10 mouse cellular contexts compared by ENCODE assay signal in the genomic region with DNA sequence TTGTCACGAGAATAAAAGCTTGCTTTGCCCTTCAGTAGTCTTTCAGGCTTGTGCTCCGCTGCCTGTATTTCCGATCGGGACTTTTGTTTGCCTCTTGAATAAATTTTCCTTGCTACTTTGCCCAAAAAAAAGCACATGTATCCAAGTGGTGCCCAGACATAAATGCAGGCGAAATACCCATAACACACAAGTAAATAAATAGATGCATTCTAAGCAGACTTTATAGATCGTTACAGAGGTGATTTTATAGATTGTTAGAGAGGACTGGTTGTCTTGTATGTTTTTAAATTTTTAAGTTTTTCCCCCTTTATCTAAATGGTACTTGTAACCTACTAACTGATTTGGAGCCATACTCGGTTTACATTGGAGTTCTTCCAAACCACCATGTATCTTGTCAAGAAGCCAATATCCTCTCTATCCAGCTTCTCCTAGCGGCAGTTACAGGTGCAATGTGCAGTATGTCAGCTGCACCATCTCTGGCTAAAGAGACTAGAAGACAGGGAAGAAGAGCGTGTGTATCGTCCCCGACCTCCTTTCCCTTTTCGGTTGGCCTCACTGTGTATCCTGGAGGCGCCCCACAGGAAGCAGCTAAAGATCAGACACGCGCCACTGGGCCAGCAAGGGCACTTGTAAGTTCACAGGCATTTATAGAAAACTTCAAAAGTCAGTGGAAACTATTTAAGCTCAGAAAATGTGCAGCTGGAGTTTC. TPM values are rescaled to one million over a fixed set of nuclear protein-coding genes. Genes with fewer than 3 reads are reported as not detected.
DNase-seq lines count a peak whose midpoint lies in the region; ATAC-seq and TF ChIP-seq lines count a peak whose summit lies in the region.
"Had no signal": no experiment of that assay in that cellular context is flagged by ENCODE, and none has a peak within 500 bp of the region (broad histone marks: within the 10 kb centered on the region; RNA-seq: fewer than 3 reads in every experiment).

No protein-coding gene starts in this region.

- H3K27me3 ChIP-seq in limb, embryonic 14.5 days (ENCODE audit: control insufficient read depth, insufficient read depth, low read length): no peaks in the 10 kb centered on the region
- no peaks in the 10 kb centered on the region for H3K27me3 ChIP-seq in stomach, postnatal 0 days (ENCODE audit: control insufficient read depth, insufficient read depth, low read length)

- H3K4me3 ChIP-seq in limb, embryonic 14.5 days (replicated peaks; ENCODE audit: low read length): no peak overlapping the region
- no peak overlapping the region for H3K4me3 ChIP-seq in stomach, postnatal 0 days (ENCODE audit: low read depth, low read length)

- TF ChIP-seq CTCF in stomach, postnatal 0 days (IDR thresholded peaks at IDR 0.05; ENCODE audit: low read depth): peak; percentile 23; the same call in 1 of the 2 replicates

- no peak overlapping the region for H3K27ac ChIP-seq in limb, embryonic 14.5 days (replicated peaks; ENCODE audit: low read depth, low read length)
- H3K27ac ChIP-seq in stomach, postnatal 0 days (replicated peaks): no peak overlapping the region
- H3K27ac ChIP-seq: macrophage had no signal

- no peak overlapping the region for H3K9ac ChIP-seq in limb, embryonic 14.5 days (ENCODE audit: low read depth, low read length, severe bottlenecking)
- H3K9ac ChIP-seq in stomach, postnatal 0 days (ENCODE audit: low read length): peak overlapping the region; percentile 23; the same call in 1 of the 2 replicates

- TF ChIP-seq POLR2A in limb, embryonic 14.5 days (IDR thresholded peaks at IDR 0.05; ENCODE audit: borderline replicate concordance, extremely low read depth, insufficient read depth, insufficient read length): no peak

- H3K36me3 ChIP-seq in limb, embryonic 14.5 days (ENCODE audit: control insufficient read depth, insufficient read depth, low read length): no peaks in the 10 kb centered on the region; the same call in 1 of the 2 replicates
- H3K36me3 ChIP-seq in stomach, postnatal 0 days (ENCODE audit: control insufficient read depth, insufficient read depth, low read length): no peaks in the 10 kb centered on the region

- H3K9me3 ChIP-seq in limb, embryonic 14.5 days (ENCODE audit: control insufficient read depth, low read length): no peaks in the 10 kb centered on the region
- no peaks in the 10 kb centered on the region for H3K9me3 ChIP-seq in stomach, postnatal 0 days (ENCODE audit: control insufficient read depth, low read length)

- peak overlapping the region; percentile 16; the same call in 1 of the 2 replicates for H3K4me2 ChIP-seq in limb, embryonic 14.5 days (replicated peaks; ENCODE audit: low read depth, low read length, severe bottlenecking)
- H3K4me2 ChIP-seq in stomach, postnatal 0 days (replicated peaks; ENCODE audit: low read depth): peak overlapping the region; percentile 35

- WGBS in limb, embryonic 14.5 days: 33% methylated on average over 15 of the region's 15 CpGs
- WGBS in stomach, postnatal 0 days: 51% methylated on average over 15 of the region's 15 CpGs

- TF ChIP-seq EP300 in stomach, postnatal 0 days (optimal IDR thresholded peaks at IDR 0.05): no peak

- ATAC-seq in erythroid progenitor cell, adult 5-6 weeks (replicated peaks; ENCODE audit: low FRiP score, poor library complexity, severe bottlenecking): peak; percentile 55; the same call in 1 of the 2 replicates
- ATAC-seq in limb, embryonic 14.5 days (ENCODE audit: low FRiP score, low read depth): no peak
- ATAC-seq in stomach, postnatal 0 days (ENCODE audit: low FRiP score, low TSS enrichment): no peak

- peaks cover 17% of the 10 kb centered on the region for H3K4me1 ChIP-seq in limb, embryonic 14.5 days (ENCODE audit: control insufficient read depth, insufficient read depth, low read length)
- H3K4me1 ChIP-seq in stomach, postnatal 0 days (replicated peaks; ENCODE audit: control insufficient read depth, insufficient read depth): 0 out of 2 replicates have a peak, but pooled peaks cover 7% of the 10 kb centered on the region

- DNase-seq in embryo, embryonic 11 days: peak; percentile 26
- DNase-seq in embryo, embryonic 10.5 days (ENCODE audit: low spot score): no peak
- DNase-seq in CD4-positive, CD25-positive, alpha-beta regulatory T cell, adult 2 months (ENCODE audit: low read depth, low spot score): peak; percentile 47
- DNase-seq in limb, embryonic 14.5 days (ENCODE audit: low spot score): peak; percentile 48
- DNase-seq in stomach, postnatal 0 days (ENCODE audit: low spot score): no peak
- no peak for DNase-seq in layer of hippocampus, adult 11-12 months (ENCODE audit: low spot score)
- DNase-seq in yolk sac, embryonic 10.5 days (ENCODE audit: low spot score): no peak

RNA-seq across cellular contexts. Expression of gene 9530077C05Rik, which starts 18.4 kb away (rescaled TPM):
- total RNA-seq in erythroid progenitor cell, adult 5-6 weeks (2015; ENCODE audit: low replicate concordance): 4.7 and 31.4 TPM in 2 replicates
- 5.1 and 6.7 TPM in 2 replicates for total RNA-seq in erythroid progenitor cell, adult 5-6 weeks (2017; ENCODE audit: low replicate concordance)
- 3.6 and 3.7 TPM in 2 replicates for polyA plus RNA-seq in limb, embryonic 14.5 days (2012; rRNA removed)
- polyA plus RNA-seq in limb, embryonic 14.5 days (2014; fragmentation: Nextera tagmentation; extraction: Ambion mirVana): 4.8 and 5.2 TPM in 2 replicates
- 2.2 and 2.8 TPM in 2 replicates for polyA plus RNA-seq in stomach, postnatal 0 days (2015; fragmentation: Nextera tagmentation; extraction: Ambion mirVana)

RNA-seq across cellular contexts. Expression of gene Gm17545, which starts 24.4 kb away (rescaled TPM):
- total RNA-seq in erythroid progenitor cell, adult 5-6 weeks (2015; ENCODE audit: low replicate concordance): not detected in 2 replicates
- not detected in 2 replicates for total RNA-seq in erythroid progenitor cell, adult 5-6 weeks (2017; ENCODE audit: low replicate concordance)
- not detected in 2 replicates for polyA plus RNA-seq in limb, embryonic 14.5 days (2012; rRNA removed)
- not detected in 2 replicates for polyA plus RNA-seq in limb, embryonic 14.5 days (2014; fragmentation: Nextera tagmentation; extraction: Ambion mirVana)
- not detected in 2 replicates for polyA plus RNA-seq in stomach, postnatal 0 days (2015; fragmentation: Nextera tagmentation; extraction: Ambion mirVana)
- total RNA-seq: ES-E14 had no signal
- polyA plus RNA-seq: macrophage had no signal

RNA-seq across cellular contexts. Expression of gene Rp9, which starts 39.9 kb away (rescaled TPM):
- 41.8 and 71.3 TPM in 2 replicates for total RNA-seq in erythroid progenitor cell, adult 5-6 weeks (2015; ENCODE audit: low replicate concordance)
- 16.9 and 65.2 TPM in 2 replicates for total RNA-seq in erythroid progenitor cell, adult 5-6 weeks (2017; ENCODE audit: low replicate concordance)
- 56.7 and 89.7 TPM in 2 replicates for polyA plus RNA-seq in limb, embryonic 14.5 days (2012; rRNA removed)
- 69.4 and 78.0 TPM in 2 replicates for polyA plus RNA-seq in limb, embryonic 14.5 days (2014; fragmentation: Nextera tagmentation; extraction: Ambion mirVana)
- 62.1 and 65.0 TPM in 2 replicates for polyA plus RNA-seq in stomach, postnatal 0 days (2015; fragmentation: Nextera tagmentation; extraction: Ambion mirVana)

RNA-seq across cellular contexts. Expression of gene Anln, which starts 40.7 kb away (rescaled TPM):
- total RNA-seq in erythroid progenitor cell, adult 5-6 weeks (2015; ENCODE audit: low replicate concordance): 461 and 582 TPM in 2 replicates
- 576 and 591 TPM in 2 replicates for total RNA-seq in erythroid progenitor cell, adult 5-6 weeks (2017; ENCODE audit: low replicate concordance)
- 26.8 and 35.4 TPM in 2 replicates for polyA plus RNA-seq in limb, embryonic 14.5 days (2012; rRNA removed)
- 40.4 and 46.5 TPM in 2 replicates for polyA plus RNA-seq in limb, embryonic 14.5 days (2014; fragmentation: Nextera tagmentation; extraction: Ambion mirVana)
- 13.3 and 15.7 TPM in 2 replicates for polyA plus RNA-seq in stomach, postnatal 0 days (2015; fragmentation: Nextera tagmentation; extraction: Ambion mirVana)

RNA-seq across cellular contexts. Expression of gene Bbs9, which starts 45.8 kb away (rescaled TPM):
- total RNA-seq in erythroid progenitor cell, adult 5-6 weeks (2015; ENCODE audit: low replicate concordance): 6.7 and 14.4 TPM in 2 replicates
- total RNA-seq in erythroid progenitor cell, adult 5-6 weeks (2017; ENCODE audit: low replicate concordance): 7.2 and 9.8 TPM in 2 replicates
- polyA plus RNA-seq in limb, embryonic 14.5 days (2012; rRNA removed): 15.7 and 16.6 TPM in 2 replicates
- polyA plus RNA-seq in limb, embryonic 14.5 days (2014; fragmentation: Nextera tagmentation; extraction: Ambion mirVana): 12.7 and 14.7 TPM in 2 replicates
- 4.0 and 5.8 TPM in 2 replicates for polyA plus RNA-seq in stomach, postnatal 0 days (2015; fragmentation: Nextera tagmentation; extraction: Ambion mirVana)

Comparison
In these comparisons a context has a peak if more than half of its experiments do, and no peak if none do; other contexts are left out.
1. DNase-seq: peak in embryo, embryonic 11 days (single experiment), CD4-positive, CD25-positive, alpha-beta regulatory T cell, adult 2 months (single experiment) and limb, embryonic 14.5 days (single experiment); none in embryo, embryonic 10.5 days (single experiment), stomach, postnatal 0 days (single experiment), layer of hippocampus, adult 11-12 months (single experiment) and yolk sac, embryonic 10.5 days (single experiment).